Mouse (Mus musculus): ENCODE data around the gene Mtmr2.

DNA sequence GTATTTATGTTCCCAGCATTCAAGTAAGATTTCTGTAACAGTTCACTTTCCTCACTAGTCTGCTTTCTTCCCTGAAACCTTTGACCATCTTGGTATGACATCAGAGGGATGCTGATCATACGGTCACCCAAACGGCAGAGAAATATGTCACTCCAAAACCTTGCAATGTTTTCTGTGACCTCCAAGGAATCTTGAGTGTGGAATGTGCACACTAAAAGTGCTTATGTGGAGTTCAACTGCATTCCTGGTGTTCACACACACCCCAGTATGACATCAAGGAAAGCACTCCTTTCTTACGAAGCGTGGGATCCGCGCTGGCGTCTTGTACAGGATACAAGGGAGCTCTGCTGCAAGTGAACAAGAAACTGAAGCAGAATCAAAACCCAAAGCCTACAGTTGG is 58.6 kb downstream of the Mtmr2 start:
- TF ChIP-seq CTCF (IDR thresholded peaks at IDR 0.05; ENCODE audit: low read depth) = no peak
- no peak for TF ChIP-seq EP300 (IDR thresholded peaks at IDR 0.05; ENCODE audit: low read depth)

Measured in heart, postnatal 0 days (tissue).